Mouse (Mus musculus) lung, postnatal 0 days (tissue): ENCODE data around the gene Pnkd.

ENCODE experiments used
- CTCF ChIP-seq: IDR thresholded peaks from 2 replicates; pipeline ENCODE4 v1.5.1; 2016; ENCODE audit warnings: antibody characterized with exemption, mild to moderate bottlenecking
- EP300 ChIP-seq: IDR thresholded peaks from 2 replicates; pipeline ENCODE4 v1.6.1; 2016; ENCODE audit warnings: antibody characterized with exemption, mild to moderate bottlenecking, control low read depth

DNA sequence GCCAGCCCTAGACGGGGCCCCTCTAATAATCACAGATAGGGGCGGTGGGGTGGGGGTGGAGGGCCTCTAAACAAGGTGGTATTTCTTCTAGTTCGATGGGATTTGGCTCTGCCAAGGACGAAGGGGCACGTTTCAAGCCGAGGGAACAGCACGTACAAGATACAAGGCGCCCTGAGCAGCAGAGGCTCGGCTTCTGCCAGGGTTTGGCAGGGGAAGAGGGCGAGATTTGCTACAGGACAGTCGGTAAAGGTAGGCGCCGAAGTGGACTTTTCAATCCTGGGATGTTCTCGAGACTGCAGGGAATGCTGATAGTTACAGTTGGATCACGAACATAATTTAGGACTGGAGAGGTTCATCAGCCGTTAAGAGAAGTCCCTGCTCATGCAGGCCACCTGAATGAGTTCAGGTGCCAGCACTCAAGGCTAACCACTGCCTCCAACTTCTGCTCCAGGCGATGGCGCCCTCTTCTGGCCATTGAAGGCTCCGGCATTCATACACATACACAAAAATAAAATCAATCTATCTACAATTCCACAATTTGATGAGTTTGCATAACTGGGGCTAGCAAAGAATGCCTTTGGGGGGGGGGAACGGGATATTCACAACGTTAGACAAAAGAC, 105.7 kb downstream of the Pnkd start:
- peak; percentile 84 for TF ChIP-seq CTCF
- no peak for TF ChIP-seq EP300
